In genomic region chr2:92987901-92988631, GRCm38 (mm10) we compare ENCODE assay signal across 8 mouse cellular contexts. TPM values are rescaled to one million over a fixed set of nuclear protein-coding genes. Genes with fewer than 3 reads are reported as not detected.
A peak's percentile ranks its signal among the peaks of the same experiment; 100 is the strongest.
DNase-seq lines count a peak whose midpoint lies in the region; ATAC-seq lines count a peak whose summit lies in the region.

No protein-coding gene starts in this region.

- H3K4me2 ChIP-seq in embryonic facial prominence, embryonic 13.5 days = peak overlapping the region; percentile 41
- peak overlapping the region; percentile 35 for H3K4me2 ChIP-seq in liver, embryonic 11.5 days

- WGBS in embryonic facial prominence, embryonic 13.5 days = 10% methylated on average over 19 of the region's 19 CpGs
- WGBS in heart, embryonic 10.5 days = 16% methylated on average over 19 of the region's 19 CpGs
- 20% methylated on average over 19 of the region's 19 CpGs for WGBS in liver, embryonic 11.5 days

- H3K4me1 ChIP-seq in embryonic facial prominence, embryonic 13.5 days = peaks cover 34% of the 10 kb centered on the region
- peaks cover 51% of the 10 kb centered on the region for H3K4me1 ChIP-seq in heart, embryonic 10.5 days
- H3K4me1 ChIP-seq in liver, embryonic 11.5 days (replicated peaks; ENCODE audit: control insufficient read depth, insufficient read depth, low read length) = peaks cover 47% of the 10 kb centered on the region

- H3K27me3 ChIP-seq in embryonic facial prominence, embryonic 13.5 days = no peaks in the 10 kb centered on the region
- peaks cover 4% of the 10 kb centered on the region; the same call in 1 of the 2 replicates for H3K27me3 ChIP-seq in heart, embryonic 10.5 days (ENCODE audit: insufficient read depth, poor library complexity, severe bottlenecking)
- H3K27me3 ChIP-seq in liver, embryonic 11.5 days (replicated peaks; ENCODE audit: control insufficient read depth, insufficient read depth, low read length) = no peaks in the 10 kb centered on the region

- peak; percentile 22 to 38 for DNase-seq in spleen, postnatal 36 days (ENCODE audit: low spot score in 2 of 2)
- no peak for DNase-seq in spleen, postnatal 14 days (ENCODE audit: low spot score in 2 of 2)
- DNase-seq in heart, embryonic 10.5 days (ENCODE audit: low spot score) = peak; percentile 87
- peak; percentile 70 for DNase-seq in kidney, adult 9 months
- peak; percentile 61 for DNase-seq in liver, embryonic 11.5 days (ENCODE audit: low spot score)
- DNase-seq in naive thymus-derived CD4-positive, alpha-beta T cell, adult 2 months (ENCODE audit: low read depth) = peak; percentile 38
- peak; percentile 72 for DNase-seq in thymus, postnatal 0 days (ENCODE audit: low spot score)

- peak overlapping the region; percentile 6; the same call in 1 of the 2 replicates for H3K4me3 ChIP-seq in embryonic facial prominence, embryonic 13.5 days
- H3K4me3 ChIP-seq in heart, embryonic 10.5 days = peak overlapping the region; percentile 45
- H3K4me3 ChIP-seq in liver, embryonic 11.5 days (ENCODE audit: low read depth, low read length) = no peak overlapping the region

- ATAC-seq in embryonic facial prominence, embryonic 13.5 days (ENCODE audit: insufficient number of reproducible peaks, insufficient read depth, low FRiP score, low TSS enrichment, low read depth) = peak; percentile 77
- peak; percentile 48 for ATAC-seq in liver, embryonic 11.5 days (replicated peaks; ENCODE audit: low FRiP score)

- peak overlapping the region; percentile 80 for H3K27ac ChIP-seq in embryonic facial prominence, embryonic 13.5 days
- peak overlapping the region; percentile 83 for H3K27ac ChIP-seq in heart, embryonic 10.5 days
- H3K27ac ChIP-seq in liver, embryonic 11.5 days (ENCODE audit: low read depth, low read length) = no peak overlapping the region

- no peaks in the 10 kb centered on the region for H3K9me3 ChIP-seq in embryonic facial prominence, embryonic 13.5 days
- H3K9me3 ChIP-seq in heart, embryonic 10.5 days = no peaks in the 10 kb centered on the region
- H3K9me3 ChIP-seq in liver, embryonic 11.5 days (ENCODE audit: control insufficient read depth, low read length) = no peaks in the 10 kb centered on the region

- peaks cover 90% of the 10 kb centered on the region for H3K36me3 ChIP-seq in embryonic facial prominence, embryonic 13.5 days
- H3K36me3 ChIP-seq in heart, embryonic 10.5 days = peaks cover 60% of the 10 kb centered on the region
- H3K36me3 ChIP-seq in liver, embryonic 11.5 days (ENCODE audit: control insufficient read depth, insufficient read depth, low read length) = peaks cover 21% of the 10 kb centered on the region; the same call in 1 of the 2 replicates

- H3K9ac ChIP-seq in embryonic facial prominence, embryonic 13.5 days = peak overlapping the region; percentile 37
- no peak overlapping the region; the same call in 1 of the 2 replicates for H3K9ac ChIP-seq in liver, embryonic 11.5 days (ENCODE audit: low read depth, low read length)

RNA-seq across cellular contexts. Expression of gene Prdm11, which starts 57.9 kb away (rescaled TPM):
- polyA plus RNA-seq in embryonic facial prominence, embryonic 13.5 days (2015; fragmentation: Nextera tagmentation; extraction: Ambion mirVana) = 7.8 and 8.7 TPM in 2 replicates
- polyA plus RNA-seq in heart, embryonic 10.5 days (2016; fragmentation: Nextera tagmentation; extraction: Ambion mirVana) = 4.5 and 4.6 TPM in 2 replicates
- 5.0 and 6.4 TPM in 2 replicates for polyA plus RNA-seq in liver, embryonic 11.5 days (2014; fragmentation: Nextera tagmentation; extraction: Ambion mirVana)
- polyA plus RNA-seq in thymus, postnatal 0 days (2015; fragmentation: Nextera tagmentation; extraction: Ambion mirVana) = 4.4 and 6.5 TPM in 2 replicates

Comparison
In these comparisons a context has a peak if more than half of its experiments do, and no peak if none do; other contexts are left out.
1. DNase-seq: peak in spleen, postnatal 36 days (2 of 2), heart, embryonic 10.5 days (single experiment), kidney, adult 9 months (single experiment), liver, embryonic 11.5 days (single experiment), naive thymus-derived CD4-positive, alpha-beta T cell, adult 2 months (single experiment) and thymus, postnatal 0 days (single experiment); none in spleen, postnatal 14 days (0 of 2).